Mouse (Mus musculus): ENCODE data around the gene Trmt2a.

Trmt2a gene

GRCm38 (mm10) chr16:18248433-18249363 lies at the start of gene Trmt2a, which contains the start of gene Ranbp1:
TSS of gene Trmt2a (plus strand) at chr16:18248679.
TSS of gene Ranbp1 (minus strand) at chr16:18248732.
- peak; percentile 98 for DNase-seq

GRCm38 (mm10) chr16:18200062-18200461 lies 48.4 kb upstream of the Trmt2a start:
- DNase-seq, result no peak

- DNase-seq, result no peak
Measured at GRCm38 (mm10) chr16:18201620-18202019, 46.9 kb upstream of the Trmt2a start.

DNA sequence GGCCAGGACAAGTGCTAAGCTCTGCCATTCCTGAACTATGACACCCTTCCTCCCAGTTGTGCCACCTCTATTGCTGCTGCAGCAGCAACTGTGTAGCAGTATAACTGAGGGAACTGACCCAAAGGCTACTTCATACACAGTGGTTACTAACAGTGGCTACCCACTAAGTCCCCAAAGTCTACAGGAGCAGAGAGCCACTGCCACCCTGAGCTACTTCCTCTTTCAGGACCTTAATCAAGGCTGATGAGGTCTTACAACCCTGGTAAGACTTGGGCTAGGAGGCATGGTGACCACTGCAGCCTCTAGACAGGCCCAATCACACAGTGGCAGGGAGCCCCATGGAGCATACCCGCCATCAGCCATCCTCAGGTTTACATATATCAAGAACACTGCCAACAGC lies 46.4 kb upstream of the Trmt2a start:
- no peak for DNase-seq

GRCm38 (mm10) chr16:18203430-18204091 lies 44.9 kb upstream of the Trmt2a start:
- DNase-seq, result no peak

DNA sequence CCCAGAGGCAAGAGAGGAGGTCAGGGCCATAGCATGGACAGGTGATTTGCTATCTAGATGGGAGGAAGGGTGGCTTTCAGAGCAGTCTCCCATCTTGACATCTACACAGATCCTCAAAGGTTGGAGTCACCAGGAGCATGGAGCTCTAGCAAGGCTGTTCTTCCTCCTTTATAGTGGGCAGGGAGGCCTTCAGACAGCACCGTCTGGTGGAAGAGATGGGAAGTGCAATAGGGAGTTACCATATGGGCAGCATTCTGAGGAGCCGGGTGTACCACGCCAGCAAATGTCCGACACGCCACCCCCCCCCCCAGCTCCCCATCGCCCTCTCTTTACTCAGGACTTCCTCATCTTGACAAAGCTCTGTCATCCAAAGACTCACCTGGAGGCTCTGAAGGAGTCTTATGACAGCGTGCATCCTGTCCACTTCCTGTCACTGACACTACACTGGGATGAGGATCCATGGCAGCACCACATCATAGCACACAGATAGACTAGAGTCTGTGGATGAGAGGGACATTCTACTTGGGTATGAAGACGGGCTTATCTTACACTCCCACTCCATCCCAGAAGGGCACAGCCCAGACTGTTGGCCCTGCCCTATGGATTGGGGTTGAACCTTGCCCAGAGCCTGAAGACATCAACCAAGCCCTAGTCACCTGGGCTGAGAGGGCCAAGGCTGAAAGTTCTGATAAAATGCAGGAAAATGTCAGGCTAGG lies 37.6 kb upstream of the Trmt2a start:
- DNase-seq, result peak; percentile 26

DNA sequence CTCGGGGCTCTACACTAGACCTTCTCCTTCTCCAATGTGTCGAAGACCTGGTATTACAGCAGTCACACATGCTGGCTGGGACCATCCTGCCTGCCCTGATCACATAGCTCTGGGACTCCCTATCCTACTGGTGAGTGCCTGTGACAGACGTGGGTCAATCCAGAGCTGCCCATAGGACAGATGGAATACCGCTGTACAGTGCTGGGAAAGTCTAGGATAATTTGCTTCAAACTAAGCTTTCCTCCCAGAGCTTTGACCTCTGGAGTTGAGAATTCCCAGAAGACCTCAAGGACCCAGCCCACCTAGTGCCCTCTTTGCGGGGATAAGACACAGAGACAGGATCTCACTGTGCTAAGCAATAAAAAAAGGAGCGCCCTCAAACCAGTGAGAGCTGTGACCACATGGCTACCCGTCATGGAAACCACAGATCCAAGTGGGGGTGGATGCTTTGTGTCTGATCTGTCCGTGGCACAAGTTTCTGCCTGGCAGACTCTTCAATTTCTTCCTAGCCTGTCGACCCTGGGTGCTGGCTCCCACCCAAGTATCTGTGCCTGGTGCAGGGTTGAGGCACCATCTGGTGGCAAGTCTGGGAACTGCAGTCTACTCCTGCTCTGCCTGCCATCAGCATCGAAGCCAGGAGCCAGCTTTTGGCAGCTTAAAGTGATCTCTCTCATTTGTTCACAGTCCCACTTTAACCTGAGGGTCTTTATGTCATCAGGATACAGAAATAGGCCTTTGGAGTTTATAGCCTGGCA lies 36.9 kb upstream of the Trmt2a start:
- DNase-seq, result peak; percentile 64

- DNase-seq, result no peak
Measured at GRCm38 (mm10) chr16:18213689-18214088, 34.8 kb upstream of the Trmt2a start.

DNA sequence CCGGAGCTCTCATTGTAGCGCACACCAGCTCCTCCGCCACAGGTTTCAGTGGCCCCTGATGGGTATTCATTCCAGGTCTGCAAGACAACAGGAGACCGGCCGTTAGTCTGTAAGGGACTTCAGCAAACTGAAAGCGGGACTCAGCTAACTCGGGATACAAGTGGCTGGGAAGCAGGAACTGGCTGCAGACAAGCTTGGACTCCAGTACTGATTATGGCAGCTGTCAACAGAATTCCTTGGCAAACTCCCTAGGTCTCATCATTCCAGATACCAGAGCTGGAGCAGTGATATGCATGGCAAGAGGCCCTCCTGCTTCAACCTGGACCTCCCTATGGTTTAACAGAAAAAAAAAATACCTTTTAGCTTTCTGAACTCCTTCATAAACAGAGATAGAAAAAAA lies 33.6 kb upstream of the Trmt2a start:
- DNase-seq, result no peak

- no peak for DNase-seq
Measured at GRCm38 (mm10) chr16:18217579-18217978, 30.9 kb upstream of the Trmt2a start, which contains the start of gene Ccdc188. TSS of gene Ccdc188 (plus strand) at chr16:18217879.

DNA sequence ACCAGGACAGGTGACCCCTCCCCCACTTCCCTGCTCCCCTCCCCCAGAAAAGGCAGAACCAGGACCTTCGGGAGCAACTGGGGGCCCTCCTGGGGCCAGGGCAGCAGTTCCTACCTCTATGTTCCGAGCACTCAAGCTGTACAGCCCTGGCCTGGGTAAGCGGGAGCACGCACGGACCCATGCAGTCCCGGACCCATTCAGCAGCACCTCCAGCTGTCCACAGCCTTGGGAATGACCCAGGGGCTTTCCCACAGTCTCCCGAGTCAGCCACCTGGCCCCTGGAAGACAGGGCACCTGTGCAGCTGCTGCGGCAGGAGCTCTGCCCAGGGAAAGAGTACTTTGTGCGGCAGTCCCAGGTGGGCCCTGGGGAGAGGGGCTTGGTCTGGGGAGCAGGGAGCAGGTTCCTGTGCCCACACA lies 29.9 kb upstream of the Trmt2a start:
- DNase-seq, result no peak

DNA sequence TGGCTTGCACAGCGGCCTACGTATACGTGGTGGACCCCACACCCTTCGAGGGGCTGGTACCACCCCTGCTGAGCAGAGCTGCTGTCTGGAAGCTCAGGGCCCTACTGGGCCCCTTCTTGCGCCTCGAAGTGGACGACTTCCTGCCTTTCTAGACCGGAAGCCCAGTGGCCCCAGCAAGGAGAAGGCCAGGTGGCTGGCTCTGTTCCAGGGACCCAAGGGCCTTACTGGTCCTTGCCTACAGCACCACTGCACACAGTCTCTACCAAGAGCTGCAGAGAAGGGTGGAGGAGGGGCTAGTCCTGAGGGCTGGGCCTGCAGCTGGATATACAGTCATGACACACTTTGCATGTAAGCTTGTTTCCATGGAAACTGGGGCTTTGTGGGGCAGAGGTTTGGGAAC lies 28.5 kb upstream of the Trmt2a start:
- DNase-seq, result no peak

- DNase-seq, result no peak
Measured at GRCm38 (mm10) chr16:18220856-18221542, 27.5 kb upstream of the Trmt2a start.

DNA sequence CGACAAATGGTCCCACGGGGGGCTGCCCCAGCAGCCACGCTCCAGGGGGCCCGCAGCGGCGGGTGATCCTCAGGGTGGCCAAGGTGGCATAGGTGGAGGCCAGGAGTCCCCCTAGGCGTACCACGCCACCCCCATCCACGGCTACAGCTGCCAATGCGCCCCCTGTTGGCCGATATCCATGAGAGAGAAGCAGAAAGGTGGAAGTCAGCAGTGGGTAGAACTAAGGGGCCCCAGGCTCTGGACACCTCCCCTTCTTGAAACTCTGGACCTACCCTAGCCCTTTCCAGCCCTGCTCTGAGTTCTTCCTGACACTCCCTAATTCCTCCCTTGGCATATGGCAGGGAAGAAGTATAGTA lies 27.0 kb upstream of the Trmt2a start:
- DNase-seq, result no peak

DNA sequence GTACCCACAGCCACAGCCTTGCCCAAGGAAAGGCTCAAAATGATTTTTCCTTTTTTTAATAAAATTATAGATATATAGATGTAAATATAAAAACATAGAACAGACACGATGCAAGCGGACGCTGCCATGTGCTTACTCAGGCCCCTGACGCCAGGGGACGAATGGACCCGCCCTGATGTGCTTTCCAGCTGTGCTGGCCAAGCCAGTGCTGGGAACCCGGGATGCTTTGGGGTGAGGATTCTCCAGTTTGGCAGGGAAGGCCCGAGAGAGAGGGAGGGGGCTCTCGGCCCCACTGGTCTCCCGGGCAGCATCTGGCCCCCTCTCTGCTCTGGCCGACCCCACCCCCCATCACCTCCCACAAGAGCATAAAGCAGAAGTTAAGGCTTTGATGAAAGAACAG lies 26.3 kb upstream of the Trmt2a start:
- no peak for DNase-seq

GRCm38 (mm10) chr16:18227187-18227586 lies 21.3 kb upstream of the Trmt2a start:
- no peak for DNase-seq

DNA sequence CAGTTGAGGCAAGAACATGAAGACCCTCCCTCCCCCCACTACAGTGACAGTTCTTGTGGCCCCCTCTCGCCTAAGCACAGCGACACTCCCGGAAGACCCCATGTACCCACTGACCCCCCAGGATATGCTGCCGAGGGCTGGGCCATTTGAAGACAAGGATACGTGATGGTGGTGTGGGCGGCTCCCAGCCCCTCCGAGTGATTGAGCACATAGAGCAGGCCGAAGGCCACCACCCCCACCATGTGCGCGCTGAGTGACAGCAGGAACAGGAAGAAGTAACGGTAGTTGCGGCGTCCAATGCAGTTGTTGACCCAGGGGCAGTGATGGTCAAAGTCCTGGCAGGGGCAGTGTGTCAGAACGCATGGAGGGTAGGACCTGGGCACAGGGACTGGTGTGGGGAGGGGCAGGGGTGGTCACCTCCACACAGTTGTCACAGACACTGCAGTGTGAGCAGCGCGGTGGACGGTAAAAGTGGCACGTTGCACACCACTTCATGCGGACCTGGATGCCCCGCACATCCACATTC lies 20.5 kb upstream of the Trmt2a start:
- no peak for DNase-seq

GRCm38 (mm10) chr16:18228856-18229255 lies 19.6 kb upstream of the Trmt2a start:
- no peak for DNase-seq

- DNase-seq, result no peak
Measured at GRCm38 (mm10) chr16:18229622-18230021, 18.9 kb upstream of the Trmt2a start.

- DNase-seq, result no peak
Measured at GRCm38 (mm10) chr16:18230617-18231016, 17.9 kb upstream of the Trmt2a start.

- DNase-seq, result no peak
Measured at GRCm38 (mm10) chr16:18231047-18231446, 17.4 kb upstream of the Trmt2a start.

- no peak for DNase-seq
Measured at GRCm38 (mm10) chr16:18231451-18231850, 17.0 kb upstream of the Trmt2a start.

Data from kidney, adult 11 months (tissue).